Mouse (Mus musculus): ENCODE results near the gene Grik4.

- TF ChIP-seq GATA1 (IDR thresholded peaks at IDR 0.05; ENCODE audit: borderline replicate concordance, low read length), result no peak
- no peak for TF ChIP-seq FLI1 (IDR thresholded peaks at IDR 0.05; ENCODE audit: low read length)
Measured at GRCm38 (mm10) chr9:42474244-42474643, 470.0 kb downstream of the Grik4 start.
